Mouse (Mus musculus): ENCODE data around the gene 4930451I11Rik. TPM values are rescaled to one million over a fixed set of nuclear protein-coding genes. Genes with fewer than 3 reads are reported as not detected.

Gene 4930451I11Rik
- total and polyA plus RNA-seq, 3 experiments, result not detected

- Histone ChIP-seq H3K27ac (ENCODE audit: insufficient read depth, low read depth) (no peak overlapping the region), H3K4me1 (ENCODE audit: control insufficient read depth in 1 of 2, insufficient read depth in 2 of 2) (peaks cover 0 to 14% of the 10 kb centered on the region in 2 experiments; a peak in 2 of 4 replicates), H3K9ac (ENCODE audit: insufficient read depth, low read depth) (no peak overlapping the region), H3K36me3 (replicated peaks in 1 of 2; ENCODE audit: control insufficient read depth in 1 of 2, insufficient read depth in 1 of 2, low read length in 1 of 2) (peaks cover 0 to 4% of the 10 kb centered on the region in 2 experiments), H3K79me2 (replicated peaks; ENCODE audit: control insufficient read depth, extremely low read depth, insufficient read depth, poor library complexity, severe bottlenecking) (no peaks in the 10 kb centered on the region), H3K27me3 (replicated peaks) (no peaks in the 10 kb centered on the region), H3K9me3 (replicated peaks; ENCODE audit: low read length) (peaks cover 4% of the 10 kb centered on the region), H3K4me3 (replicated peaks in 1 of 3; ENCODE audit: low read depth in 2 of 3, low read length in 2 of 3, poor library complexity in 1 of 3) (no peak overlapping the region), H3K4me2 (ENCODE audit: insufficient read depth, low read depth, poor library complexity, severe bottlenecking) (no peak overlapping the region)
- no peak for TF ChIP-seq IRF4 (IDR thresholded peaks at IDR 0.05; ENCODE audit: low read depth, low read length)
- TF ChIP-seq NRF1 (IDR thresholded peaks at IDR 0.05; ENCODE audit: low read depth, low read length), result no peak
- no peak for TF ChIP-seq ZKSCAN1 (IDR thresholded peaks at IDR 0.05; ENCODE audit: borderline replicate concordance, low read depth, low read length)
- TF ChIP-seq JUN (IDR thresholded peaks at IDR 0.05; ENCODE audit: insufficient read depth, low read depth, low read length), result no peak
- TF ChIP-seq PAX5 (IDR thresholded peaks at IDR 0.05; ENCODE audit: low read length), result no peak
- no peak for TF ChIP-seq MAZ (IDR thresholded peaks at IDR 0.05; ENCODE audit: low read depth, low read length)
- no peak for TF ChIP-seq TCF12 (IDR thresholded peaks at IDR 0.05; ENCODE audit: low read depth, low read length)
- TF ChIP-seq USF1 (IDR thresholded peaks at IDR 0.05; ENCODE audit: low read depth, low read length), result no peak
- no peak for TF ChIP-seq ZC3H11A (IDR thresholded peaks at IDR 0.05; ENCODE audit: low read depth, low read length)
- no peak for TF ChIP-seq MYC (IDR thresholded peaks at IDR 0.05; ENCODE audit: low read depth, low read length)
- TF ChIP-seq HCFC1 (IDR thresholded peaks at IDR 0.05; ENCODE audit: low read depth, low read length), result no peak
- TF ChIP-seq GABPA (IDR thresholded peaks at IDR 0.05; ENCODE audit: insufficient replicate concordance, low read depth, low read length), result no peak
- TF ChIP-seq CHD1 (IDR thresholded peaks at IDR 0.05; ENCODE audit: low read depth, low read length), result no peak
- TF ChIP-seq ZMIZ1 (IDR thresholded peaks at IDR 0.05; ENCODE audit: low read depth, low read length), result no peak
- no peak for TF ChIP-seq ZNF384 (IDR thresholded peaks at IDR 0.05; ENCODE audit: low read depth, low read length)
- dilution Hi-C loops (cut with MboI; ENCODE audit: extremely low pct_ligation_motif_present, extremely low pct_unique_long_range_greater_than_20kb, low sequenced_read_pairs) (no loop called here), in situ Hi-C loops (cut with MboI; ENCODE audit: low pct_ligation_motif_present, low pct_unique_long_range_greater_than_20kb, low sequenced_read_pairs) (no loop called here)
- DNase-seq (ENCODE audit: extremely low read depth), result no peak
Measured at GRCm38 (mm10) chr7:126806956-126807355, 24.5 kb downstream of the 4930451I11Rik start.

GRCm38 (mm10) chr7:126803751-126804150, 27.7 kb downstream of the 4930451I11Rik start:
- dilution Hi-C loops (cut with MboI; ENCODE audit: extremely low pct_ligation_motif_present, extremely low pct_unique_long_range_greater_than_20kb, low sequenced_read_pairs) (no loop called here), in situ Hi-C loops (cut with MboI; ENCODE audit: low pct_ligation_motif_present, low pct_unique_long_range_greater_than_20kb, low sequenced_read_pairs) (no loop called here)
- H3K27ac ChIP-seq (ENCODE audit: insufficient read depth, low read depth), result no peak overlapping the region
- no peak overlapping the region for H3K4me3 ChIP-seq (replicated peaks in 1 of 3; ENCODE audit: low read depth in 2 of 3, low read length in 2 of 3, poor library complexity in 1 of 3)
- H3K79me2 ChIP-seq (replicated peaks; ENCODE audit: control insufficient read depth, extremely low read depth, insufficient read depth, poor library complexity, severe bottlenecking), result peaks cover 1% of the 10 kb centered on the region; the same call in 1 of the 2 replicates
- H3K4me2 ChIP-seq (ENCODE audit: insufficient read depth, low read depth, poor library complexity, severe bottlenecking), result no peak overlapping the region
- no peak for DNase-seq (ENCODE audit: extremely low read depth)
- no peaks in the 10 kb centered on the region for H3K9me3 ChIP-seq (replicated peaks; ENCODE audit: low read length)
- peaks cover 0 to 4% of the 10 kb centered on the region in 2 experiments for H3K36me3 ChIP-seq (replicated peaks in 1 of 2; ENCODE audit: control insufficient read depth in 1 of 2, insufficient read depth in 1 of 2, low read length in 1 of 2)
- TF ChIP-seq JUN (IDR thresholded peaks at IDR 0.05; ENCODE audit: insufficient read depth, low read depth, low read length), result no peak
- no peak for TF ChIP-seq ZMIZ1 (IDR thresholded peaks at IDR 0.05; ENCODE audit: low read depth, low read length)
- TF ChIP-seq SIN3A (IDR thresholded peaks at IDR 0.05; ENCODE audit: low read length), result no peak
- TF ChIP-seq TBP (conservative IDR thresholded peaks at IDR 0.05; ENCODE audit: low read depth, low read length), result no peak
- no peak for TF ChIP-seq POLR2AphosphoS2 (IDR thresholded peaks at IDR 0.05; ENCODE audit: low read depth, low read length)
- TF ChIP-seq NELFE (IDR thresholded peaks at IDR 0.05; ENCODE audit: low read depth, low read length), result no peak
- no peak for TF ChIP-seq ZKSCAN1 (IDR thresholded peaks at IDR 0.05; ENCODE audit: borderline replicate concordance, low read depth, low read length)
- H3K27me3 ChIP-seq (replicated peaks), result no peaks in the 10 kb centered on the region
- peaks cover 0 to 17% of the 10 kb centered on the region in 2 experiments; a peak in 2 of 4 replicates for H3K4me1 ChIP-seq (ENCODE audit: control insufficient read depth in 1 of 2, insufficient read depth in 2 of 2)
- H3K9ac ChIP-seq (ENCODE audit: insufficient read depth, low read depth), result no peak overlapping the region

All from CH12.LX (cell line).